In genomic region chr12:105453670-105454257, GRCm38 (mm10) we compare ENCODE assay signal across 8 mouse cellular contexts. TPM values are rescaled to one million over a fixed set of nuclear protein-coding genes. Genes with fewer than 3 reads are reported as not detected.
DNase-seq lines count a peak whose midpoint lies in the region; ATAC-seq lines count a peak whose summit lies in the region.
"Had no signal": no experiment of that assay in that cellular context is flagged by ENCODE, and none has a peak within 500 bp of the region (broad histone marks: within the 10 kb centered on the region; RNA-seq: fewer than 3 reads in every experiment).

D430019H16Rik (plus strand) TSS chr12:105453856.

- peak within 1 kb of the TSS; percentile 57 for H3K9ac ChIP-seq in intestine, embryonic 15.5 days
- peak within 1 kb of the TSS; percentile 60 for H3K9ac ChIP-seq in stomach, embryonic 14.5 days (replicated peaks; ENCODE audit: low read depth, low read length)

- WGBS in intestine, embryonic 15.5 days = under 1% methylated on average over 38 of the region's 38 CpGs
- WGBS in stomach, embryonic 14.5 days = under 1% methylated on average over 38 of the region's 38 CpGs

- no peak within 1 kb of the TSS for H3K27ac ChIP-seq in intestine, embryonic 15.5 days
- H3K27ac ChIP-seq in stomach, embryonic 14.5 days (ENCODE audit: low read length) = peak within 1 kb of the TSS; percentile 48; the same call in 1 of the 2 replicates

- peak; percentile 74 for DNase-seq in adrenal gland, postnatal 10 days
- DNase-seq in embryo, embryonic 9.5 days (ENCODE audit: extremely low spot score) = peak; percentile 89
- DNase-seq in left cerebral cortex, postnatal 14 days (ENCODE audit: low spot score in 2 of 2) = peak; percentile 54 to 78

- intact Hi-C loops in left cerebral cortex, postnatal 14 days (cut with DNase I) = no loop called here

- no peaks in the 10 kb centered on the region for H3K36me3 ChIP-seq in intestine, embryonic 15.5 days
- no peaks in the 10 kb centered on the region for H3K36me3 ChIP-seq in stomach, embryonic 14.5 days (ENCODE audit: control insufficient read depth, insufficient read depth, low read length)

- no peaks in the 10 kb centered on the region for H3K9me3 ChIP-seq in intestine, embryonic 15.5 days
- no peaks in the 10 kb centered on the region for H3K9me3 ChIP-seq in stomach, embryonic 14.5 days (ENCODE audit: control insufficient read depth, low read depth, low read length)

- peak; percentile 57; the same call in 1 of the 2 replicates for ATAC-seq in granulocyte monocyte progenitor cell, adult 5-6 weeks (replicated peaks; ENCODE audit: poor library complexity, severe bottlenecking)
- peak; percentile 91 for ATAC-seq in intestine, embryonic 15.5 days
- 0 out of 2 replicates have a peak, but pooled peaks have one; percentile 14 for ATAC-seq in megakaryocyte progenitor cell, adult 5-6 weeks (replicated peaks; ENCODE audit: poor library complexity)
- ATAC-seq in stomach, embryonic 14.5 days (ENCODE audit: insufficient number of reproducible peaks, insufficient read depth, low FRiP score, low read depth) = peak; percentile 87

- peak within 1 kb of the TSS; percentile 95 for H3K4me2 ChIP-seq in intestine, embryonic 15.5 days (replicated peaks)
- peak within 1 kb of the TSS; percentile 87 for H3K4me2 ChIP-seq in stomach, embryonic 14.5 days (replicated peaks; ENCODE audit: low read depth, low read length)

- peak within 1 kb of the TSS; percentile 60 for H3K4me3 ChIP-seq in intestine, embryonic 15.5 days (replicated peaks)
- peak within 1 kb of the TSS; percentile 62 for H3K4me3 ChIP-seq in stomach, embryonic 14.5 days (ENCODE audit: low read depth, low read length)
- H3K4me3 ChIP-seq: erythroblast, embryonic 14.5 days had no signal

- no peaks in the 10 kb centered on the region for H3K27me3 ChIP-seq in intestine, embryonic 15.5 days (replicated peaks)
- H3K27me3 ChIP-seq in stomach, embryonic 14.5 days (ENCODE audit: control insufficient read depth, insufficient read depth, low read length) = no peaks in the 10 kb centered on the region

- H3K4me1 ChIP-seq in intestine, embryonic 15.5 days (replicated peaks) = peaks cover 16% of the 10 kb centered on the region; the same call in 1 of the 2 replicates
- peaks cover 8% of the 10 kb centered on the region; the same call in 1 of the 2 replicates for H3K4me1 ChIP-seq in stomach, embryonic 14.5 days (ENCODE audit: control insufficient read depth, insufficient read depth, low read length)

RNA-seq across cellular contexts. Expression of gene D430019H16Rik, which starts in this region (rescaled TPM):
- 1 to 10 TPM; 6.0 to 8.0 TPM for total RNA-seq in adrenal gland, postnatal 10 days (2021)
- total RNA-seq in granulocyte monocyte progenitor cell, adult 5-6 weeks (2014; fragmentation: Nextera tagmentation) = not detected in 2 replicates
- total RNA-seq in granulocyte monocyte progenitor cell, adult 5-6 weeks (2017) = not detected in 2 replicates
- 0.78 and 1.4 TPM in 2 replicates for polyA plus RNA-seq in intestine, embryonic 15.5 days (2015; fragmentation: Nextera tagmentation; extraction: Ambion mirVana)
- 100 to 1,000 TPM; 118 to 121 TPM for total RNA-seq in left cerebral cortex, postnatal 14 days (2021)
- 0.05 TPM in 1 of 2 replicates, not detected in the other for total RNA-seq in megakaryocyte progenitor cell, adult 5-6 weeks (2015)
- 0.04 TPM in 1 of 2 replicates, not detected in the other for total RNA-seq in megakaryocyte progenitor cell, adult 5-6 weeks (2017)
- 3.8 and 4.7 TPM in 2 replicates for polyA plus RNA-seq in stomach, embryonic 14.5 days (2014; fragmentation: Nextera tagmentation; extraction: Ambion mirVana)
- polyA plus RNA-seq: erythroblast, embryonic 14.5 days had no signal

Comparison
In these comparisons a context has a peak if more than half of its experiments do, and no peak if none do; other contexts are left out.
1. RNA of gene D430019H16Rik (total RNA-seq): 118 to 121 TPM in left cerebral cortex, postnatal 14 days; 6.0 to 8.0 TPM in adrenal gland, postnatal 10 days, 0.04 to 0.05 TPM in megakaryocyte progenitor cell, adult 5-6 weeks and not detected in granulocyte monocyte progenitor cell, adult 5-6 weeks; every median in the first group is over 10 times any median in the second.
2. Peak in ATAC-seq in granulocyte monocyte progenitor cell, adult 5-6 weeks; RNA of the gene not detected or under 1 TPM.
3. Peak in ATAC-seq in megakaryocyte progenitor cell, adult 5-6 weeks; RNA of the gene not detected or under 1 TPM.
4. ATAC-seq: peak in every context shown above with its lines; median percentile 91 in intestine, embryonic 15.5 days; 87 in stomach, embryonic 14.5 days; 57 in granulocyte monocyte progenitor cell, adult 5-6 weeks; 14 in megakaryocyte progenitor cell, adult 5-6 weeks.
5. Peak in every context shown above with its lines, with median percentiles within 50 percentile points of each other: DNase-seq.